In genomic region chr10:60003213-60003752, GRCm38 (mm10) we compare ENCODE assay signal across 8 mouse cellular contexts. TPM values are rescaled to one million over a fixed set of nuclear protein-coding genes. Genes with fewer than 3 reads are reported as not detected.
DNase-seq lines count a peak whose midpoint lies in the region; ATAC-seq lines count a peak whose summit lies in the region.

No protein-coding gene starts in this region.

- peaks cover 31% of the 10 kb centered on the region for H3K36me3 ChIP-seq in heart, embryonic 14.5 days (ENCODE audit: control insufficient read depth, insufficient read depth, low read length)
- H3K36me3 ChIP-seq in hindbrain, embryonic 11.5 days (ENCODE audit: control insufficient read depth, insufficient read depth, low read length), result no peaks in the 10 kb centered on the region
- no peaks in the 10 kb centered on the region for H3K36me3 ChIP-seq in midbrain, embryonic 11.5 days (ENCODE audit: control insufficient read depth, insufficient read depth, low read length)

- peak overlapping the region; percentile 80 for H3K9ac ChIP-seq in heart, embryonic 14.5 days (ENCODE audit: low read length)
- H3K9ac ChIP-seq in hindbrain, embryonic 11.5 days (ENCODE audit: low read depth, low read length), result peak overlapping the region; percentile 76
- H3K9ac ChIP-seq in midbrain, embryonic 11.5 days (ENCODE audit: low read length), result peak overlapping the region; percentile 81

- H3K9me3 ChIP-seq in heart, embryonic 14.5 days (ENCODE audit: control insufficient read depth, low read length), result no peaks in the 10 kb centered on the region
- H3K9me3 ChIP-seq in hindbrain, embryonic 11.5 days (ENCODE audit: control insufficient read depth, low read length), result no peaks in the 10 kb centered on the region
- H3K9me3 ChIP-seq in midbrain, embryonic 11.5 days (ENCODE audit: control insufficient read depth, low read length), result no peaks in the 10 kb centered on the region

- ATAC-seq in heart, embryonic 14.5 days (ENCODE audit: insufficient number of reproducible peaks, insufficient read depth, low FRiP score, low read depth), result peak; percentile 47; the same call in 1 of the 2 replicates
- no peak; the same call in 1 of the 2 replicates for ATAC-seq in hindbrain, embryonic 11.5 days (ENCODE audit: low FRiP score)
- ATAC-seq in midbrain, embryonic 11.5 days (ENCODE audit: low FRiP score), result peak; percentile 80; the same call in 1 of the 2 replicates

- no peaks in the 10 kb centered on the region for H3K27me3 ChIP-seq in heart, embryonic 14.5 days (ENCODE audit: control insufficient read depth, insufficient read depth, low read length)
- H3K27me3 ChIP-seq in hindbrain, embryonic 11.5 days (ENCODE audit: control insufficient read depth, insufficient read depth, low read length), result no peaks in the 10 kb centered on the region
- no peaks in the 10 kb centered on the region for H3K27me3 ChIP-seq in midbrain, embryonic 11.5 days (ENCODE audit: control insufficient read depth, insufficient read depth, low read length)

- under 1% methylated on average over 21 of the region's 21 CpGs for WGBS in heart, embryonic 14.5 days
- 2% methylated on average over 21 of the region's 21 CpGs for WGBS in hindbrain, embryonic 11.5 days
- under 1% methylated on average over 21 of the region's 21 CpGs for WGBS in midbrain, embryonic 11.5 days

- no peak for DNase-seq in heart, adult 11 months
- DNase-seq in WW6 (ENCODE audit: low read depth, low spot score), result peak; percentile 16
- no peak for DNase-seq in hindbrain, embryonic 11.5 days (ENCODE audit: low spot score)
- no peak for DNase-seq in midbrain, embryonic 11.5 days (ENCODE audit: low spot score, missing footprints)
- no peak for DNase-seq in B cell, adult 2 months
- no peak for DNase-seq in urinary bladder, adult 18-20 months (ENCODE audit: low spot score in 2 of 2)
- DNase-seq in adrenal gland, adult 2 months, result no peak

- H3K27ac ChIP-seq in heart, embryonic 14.5 days (replicated peaks in 1 of 2; ENCODE audit: control insufficient read depth in 1 of 2, insufficient read depth in 1 of 2, low read depth in 2 of 2, low read length in 2 of 2), result peak overlapping the region; percentile 95 to 99
- peak overlapping the region; percentile 94 for H3K27ac ChIP-seq in hindbrain, embryonic 11.5 days (ENCODE audit: low read depth, low read length)
- H3K27ac ChIP-seq in midbrain, embryonic 11.5 days (ENCODE audit: low read depth, low read length), result peak overlapping the region; percentile 95

- H3K4me2 ChIP-seq in heart, embryonic 14.5 days (ENCODE audit: low read length), result peak overlapping the region; percentile 83
- peak overlapping the region; percentile 84 for H3K4me2 ChIP-seq in hindbrain, embryonic 11.5 days (replicated peaks; ENCODE audit: low read depth, low read length)
- H3K4me2 ChIP-seq in midbrain, embryonic 11.5 days, result peak overlapping the region; percentile 80

- H3K4me1 ChIP-seq in heart, embryonic 14.5 days (ENCODE audit: control insufficient read depth in 2 of 2, insufficient read depth in 2 of 2, low read length in 2 of 2), result peaks cover 0 to 12% of the 10 kb centered on the region in 2 experiments; a peak in 3 of 4 replicates
- H3K4me1 ChIP-seq in hindbrain, embryonic 11.5 days (replicated peaks; ENCODE audit: control insufficient read depth, insufficient read depth, low read length), result 0 out of 2 replicates have a peak, but pooled peaks cover 4% of the 10 kb centered on the region
- H3K4me1 ChIP-seq in midbrain, embryonic 11.5 days (ENCODE audit: control insufficient read depth, insufficient read depth, low read length), result peaks cover 8% of the 10 kb centered on the region; the same call in 1 of the 2 replicates

- peak overlapping the region; percentile 63 to 94 for H3K4me3 ChIP-seq in heart, embryonic 14.5 days (ENCODE audit: control insufficient read depth in 1 of 2, insufficient read depth in 1 of 2, low read depth in 1 of 2, low read length in 2 of 2)
- peak overlapping the region; percentile 72 for H3K4me3 ChIP-seq in hindbrain, embryonic 11.5 days (ENCODE audit: low read depth, low read length)
- H3K4me3 ChIP-seq in midbrain, embryonic 11.5 days (ENCODE audit: low read depth, low read length), result peak overlapping the region; percentile 77

RNA-seq across cellular contexts. Expression of gene Anapc16, which starts 0.3 kb away (rescaled TPM):
- polyA plus RNA-seq in heart, embryonic 14.5 days (2014; fragmentation: Nextera tagmentation; extraction: Ambion mirVana), result 99.7 and 103 TPM in 2 replicates
- polyA plus RNA-seq in hindbrain, embryonic 11.5 days (2014; fragmentation: Nextera tagmentation; extraction: Ambion mirVana), result 97.1 and 115 TPM in 2 replicates
- 87.2 and 98.5 TPM in 2 replicates for polyA plus RNA-seq in midbrain, embryonic 11.5 days (2014; fragmentation: Nextera tagmentation; extraction: Ambion mirVana)
- 10 to 100 TPM; 60.4 to 66.3 TPM for total RNA-seq in adrenal gland, adult 2 months (2021)
- 33.4 and 40.8 TPM in 2 replicates for polyA plus RNA-seq in adrenal gland, adult 2 months (2012; rRNA removed)

RNA-seq across cellular contexts. Expression of gene Ascc1, which starts 0.7 kb away (rescaled TPM):
- polyA plus RNA-seq in heart, embryonic 14.5 days (2014; fragmentation: Nextera tagmentation; extraction: Ambion mirVana), result 42.7 and 43.3 TPM in 2 replicates
- polyA plus RNA-seq in hindbrain, embryonic 11.5 days (2014; fragmentation: Nextera tagmentation; extraction: Ambion mirVana), result 41.1 and 42.9 TPM in 2 replicates
- polyA plus RNA-seq in midbrain, embryonic 11.5 days (2014; fragmentation: Nextera tagmentation; extraction: Ambion mirVana), result 42.5 and 43.6 TPM in 2 replicates
- total RNA-seq in adrenal gland, adult 2 months (2021), result 10 to 100 TPM; 24.8 to 32.0 TPM
- polyA plus RNA-seq in adrenal gland, adult 2 months (2012; rRNA removed), result 17.7 and 23.8 TPM in 2 replicates

RNA-seq across cellular contexts. Expression of gene Ddit4, which starts 51.6 kb away (rescaled TPM):
- polyA plus RNA-seq in heart, embryonic 14.5 days (2014; fragmentation: Nextera tagmentation; extraction: Ambion mirVana), result 0.70 and 2.4 TPM in 2 replicates
- 4.6 and 5.5 TPM in 2 replicates for polyA plus RNA-seq in hindbrain, embryonic 11.5 days (2014; fragmentation: Nextera tagmentation; extraction: Ambion mirVana)
- 4.1 and 4.5 TPM in 2 replicates for polyA plus RNA-seq in midbrain, embryonic 11.5 days (2014; fragmentation: Nextera tagmentation; extraction: Ambion mirVana)
- total RNA-seq in adrenal gland, adult 2 months (2021), result 10 to 100 TPM; 53.1 to 56.1 TPM
- 151 and 157 TPM in 2 replicates for polyA plus RNA-seq in adrenal gland, adult 2 months (2012; rRNA removed)

Comparison
In these comparisons a context has a peak if more than half of its experiments do, and no peak if none do; other contexts are left out.
1. RNA of gene Ddit4, which starts 51.6 kb away (polyA plus RNA-seq): 151 to 157 TPM in adrenal gland, adult 2 months; 4.6 to 5.5 TPM in hindbrain, embryonic 11.5 days, 4.1 to 4.5 TPM in midbrain, embryonic 11.5 days and 0.70 to 2.4 TPM in heart, embryonic 14.5 days; every median in the first group is over 10 times any median in the second.
2. Peak in every context shown above with its lines, with median percentiles within 50 percentile points of each other: H3K27ac ChIP-seq, H3K4me2 ChIP-seq, H3K4me3 ChIP-seq and H3K9ac ChIP-seq.